Mouse (Mus musculus) liver (tissue): ENCODE results near the gene D6Wsu163e.

ENCODE experiments used
- DNase-seq: peaks from one replicate; pipeline ENCODE4 v3.0.0-alpha.2; 2020; ENCODE audit warnings: mixed read lengths

The D6Wsu163e gene

DNA sequence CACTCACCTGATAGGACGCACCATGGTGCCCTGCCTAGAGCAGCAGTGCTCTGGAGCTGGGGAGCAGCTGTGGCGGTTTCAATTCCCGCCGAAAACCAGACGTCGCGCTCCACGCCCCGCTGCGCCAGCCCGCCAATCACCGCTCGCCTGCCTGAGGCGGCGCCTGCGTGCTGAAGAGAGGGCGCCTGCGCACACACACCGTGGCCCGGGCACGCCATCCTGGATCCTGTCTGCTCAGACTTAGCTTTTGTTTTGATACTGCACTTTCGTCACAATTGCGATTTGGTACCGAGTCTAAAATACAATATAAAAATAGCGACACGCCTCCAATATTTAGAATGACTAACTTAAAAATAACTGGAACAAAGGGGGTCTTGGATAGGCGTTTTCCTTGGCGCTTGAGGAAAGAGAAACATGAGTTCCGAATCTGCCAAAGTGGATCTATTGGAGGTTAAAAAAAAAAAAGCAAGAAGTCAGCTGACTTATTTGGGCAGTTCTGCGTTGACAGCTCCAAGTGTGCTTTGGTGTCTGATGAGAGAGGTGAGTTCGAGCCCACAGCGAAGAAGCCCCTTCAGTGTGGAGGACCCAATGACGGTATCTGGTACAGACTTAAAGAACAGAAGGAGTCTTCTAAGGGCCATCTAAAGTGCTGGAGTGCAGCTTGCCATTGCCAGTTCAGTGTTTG, at the start of gene D6Wsu163e, which contains the start of gene Rad51ap1:
Gene D6Wsu163e (plus strand): TSS at position 476 of the 685 bp plus-strand sequence.
Gene Rad51ap1 (minus strand): TSS at position 101 of the 685 bp plus-strand sequence.
- peak; percentile 96 for DNase-seq

DNA sequence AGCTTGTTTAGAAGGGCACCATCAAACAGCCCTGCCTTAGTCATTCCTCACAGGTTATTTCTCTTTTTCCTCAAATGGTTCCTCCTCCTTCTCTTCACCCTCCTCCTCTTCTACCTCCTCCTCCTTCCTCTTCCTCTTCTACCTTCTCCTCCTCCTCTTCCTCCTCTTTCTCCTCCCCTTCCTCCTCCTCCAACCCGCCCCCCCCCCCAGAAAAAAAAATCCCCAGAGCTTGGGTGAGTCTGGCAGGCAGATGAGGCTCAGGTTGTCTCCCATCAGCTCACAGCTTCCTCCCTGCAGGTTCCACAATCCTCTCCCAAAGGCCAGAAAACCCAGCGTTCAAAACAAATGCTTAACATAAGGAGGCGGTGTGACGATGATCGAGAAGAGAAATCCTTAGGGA, 32.4 kb upstream of the D6Wsu163e start:
- DNase-seq, result no peak

DNA sequence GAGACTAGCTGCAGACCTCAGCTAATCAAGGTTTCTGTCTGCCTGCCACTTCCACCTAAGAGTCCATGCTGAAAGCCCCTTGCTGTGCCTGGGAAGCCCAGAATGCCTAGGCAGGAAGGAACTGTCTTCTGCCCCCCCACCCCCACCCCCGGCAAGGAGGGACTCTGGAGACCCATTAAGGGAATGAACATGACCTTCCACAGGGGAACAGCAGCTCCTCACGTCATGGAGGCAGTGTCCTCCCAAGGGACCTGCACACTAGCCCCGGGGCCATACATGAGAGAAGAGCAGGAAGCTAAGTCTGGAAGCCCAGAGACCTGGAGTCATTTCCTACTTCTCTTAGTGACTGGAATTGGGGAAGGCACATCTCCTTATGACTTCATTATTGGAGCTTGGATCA, 31.9 kb upstream of the D6Wsu163e start:
- no peak for DNase-seq

DNA sequence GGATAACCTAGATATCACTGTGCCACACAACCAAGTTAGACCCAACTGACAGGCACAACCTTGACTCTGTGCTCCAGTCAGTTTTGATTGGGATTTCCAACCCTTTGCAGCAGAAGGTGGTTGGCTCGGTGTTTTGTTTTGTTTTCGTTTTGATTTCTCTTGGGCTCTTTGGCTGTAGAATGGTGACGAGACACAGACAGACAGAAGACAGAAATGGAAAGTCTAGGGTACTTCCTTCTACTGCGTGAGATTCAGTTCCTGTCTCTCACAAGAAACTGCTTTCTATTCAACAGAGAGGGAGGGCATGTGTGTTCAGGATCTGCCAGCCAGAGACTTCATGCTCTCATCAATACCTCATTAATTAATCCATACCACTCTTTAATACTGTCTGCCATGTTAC, 29.0 kb upstream of the D6Wsu163e start:
- DNase-seq, result no peak

DNA sequence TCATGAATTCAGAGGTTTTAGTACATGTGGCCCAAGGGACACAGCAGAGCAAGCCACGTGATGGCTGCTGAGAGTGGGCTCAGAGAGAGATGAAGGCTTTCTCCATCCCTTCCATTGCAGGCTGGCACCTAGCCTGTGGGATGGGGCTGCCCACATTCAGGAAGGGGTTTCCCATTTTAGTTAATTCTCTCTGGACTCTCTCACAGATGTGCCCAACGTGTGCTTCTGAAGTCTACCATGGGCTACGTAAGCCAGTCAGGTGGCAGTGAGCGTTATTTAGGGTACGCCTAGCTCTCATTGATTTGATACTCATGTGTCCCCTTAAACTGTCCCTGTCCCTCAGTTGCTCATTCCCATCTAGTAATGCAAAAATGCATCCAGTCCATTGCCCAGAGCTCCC, 24.8 kb upstream of the D6Wsu163e start:
- DNase-seq, result no peak

DNA sequence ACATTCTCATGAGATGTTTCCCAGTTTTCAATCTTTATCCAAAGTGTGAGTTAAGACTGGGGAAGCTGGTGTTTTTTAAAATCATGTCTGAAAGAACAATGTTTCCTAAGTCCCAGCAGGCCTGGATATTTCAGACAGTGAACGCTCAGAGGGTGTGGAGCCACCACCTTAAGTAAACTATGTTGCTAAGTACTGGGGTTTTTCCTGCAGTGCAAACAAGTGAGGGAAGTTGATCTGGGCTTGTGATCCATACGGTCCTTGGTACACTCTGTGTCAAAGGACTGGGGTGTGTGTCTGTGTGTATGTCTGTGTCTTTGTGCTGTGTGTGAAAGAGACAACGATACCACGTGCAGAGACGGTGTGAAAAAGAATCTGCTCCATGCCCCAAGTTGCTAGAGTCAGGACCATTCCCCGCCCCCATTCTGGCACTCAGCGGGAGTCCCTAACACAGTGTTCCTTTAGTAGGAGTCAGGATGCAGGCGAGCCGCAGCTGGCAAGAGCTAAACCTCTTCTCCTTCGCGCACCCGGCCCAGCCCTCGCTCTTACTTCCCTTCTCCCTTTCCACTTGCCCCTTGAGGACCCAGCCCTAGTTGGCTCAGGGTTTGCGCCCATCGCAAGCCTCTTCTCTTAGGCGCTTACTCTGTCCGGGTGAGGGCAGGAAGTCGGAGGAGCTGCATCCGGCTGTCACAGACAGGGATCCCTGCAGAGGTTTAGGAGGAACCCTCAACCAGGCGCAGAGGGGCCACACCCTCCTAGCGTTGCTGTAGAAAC, 18.5 kb upstream of the D6Wsu163e start, which contains the start of gene Dyrk4:
Gene Dyrk4 (minus strand): TSS at position 729 of the 771 bp plus-strand sequence.
- DNase-seq, result peak; percentile 11

DNA sequence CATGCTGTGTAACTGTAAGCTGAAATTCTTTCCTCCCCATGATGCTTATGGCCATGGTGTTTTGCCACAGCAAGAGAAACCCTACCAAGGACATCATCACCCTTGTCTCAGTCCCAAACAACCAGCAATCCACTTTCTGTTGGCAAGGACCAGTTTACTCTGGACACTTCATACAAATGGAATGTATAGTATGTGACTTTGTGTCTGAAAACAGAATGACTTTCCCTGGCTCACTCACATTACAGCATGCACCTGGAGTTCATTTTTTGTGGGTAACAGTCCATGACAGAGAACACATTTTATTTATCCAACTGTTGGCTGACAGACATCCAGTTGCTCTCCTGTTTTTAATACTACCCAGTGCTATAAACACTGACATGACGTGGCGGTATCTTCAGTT, 6.9 kb upstream of the D6Wsu163e start:
- no peak for DNase-seq

DNA sequence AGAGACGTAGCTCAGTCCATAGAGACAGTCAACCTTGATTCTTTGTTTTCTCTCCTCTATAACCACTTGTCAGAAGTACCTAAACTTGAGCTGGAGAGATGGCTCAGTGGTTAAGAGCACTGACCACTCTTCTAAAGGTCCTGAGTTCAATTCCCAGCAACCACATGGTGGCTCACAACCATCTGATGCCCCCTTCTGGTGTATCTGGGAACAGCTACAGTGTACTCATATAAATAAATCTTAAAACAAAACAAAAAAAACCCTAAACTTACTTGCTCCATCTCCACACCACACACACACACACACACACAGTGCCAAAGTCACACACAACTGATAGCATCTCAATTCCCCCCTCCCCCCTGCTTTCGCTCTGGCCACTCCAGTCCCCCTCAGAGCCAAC, 1.7 kb upstream of the D6Wsu163e start:
- DNase-seq, result no peak

DNA sequence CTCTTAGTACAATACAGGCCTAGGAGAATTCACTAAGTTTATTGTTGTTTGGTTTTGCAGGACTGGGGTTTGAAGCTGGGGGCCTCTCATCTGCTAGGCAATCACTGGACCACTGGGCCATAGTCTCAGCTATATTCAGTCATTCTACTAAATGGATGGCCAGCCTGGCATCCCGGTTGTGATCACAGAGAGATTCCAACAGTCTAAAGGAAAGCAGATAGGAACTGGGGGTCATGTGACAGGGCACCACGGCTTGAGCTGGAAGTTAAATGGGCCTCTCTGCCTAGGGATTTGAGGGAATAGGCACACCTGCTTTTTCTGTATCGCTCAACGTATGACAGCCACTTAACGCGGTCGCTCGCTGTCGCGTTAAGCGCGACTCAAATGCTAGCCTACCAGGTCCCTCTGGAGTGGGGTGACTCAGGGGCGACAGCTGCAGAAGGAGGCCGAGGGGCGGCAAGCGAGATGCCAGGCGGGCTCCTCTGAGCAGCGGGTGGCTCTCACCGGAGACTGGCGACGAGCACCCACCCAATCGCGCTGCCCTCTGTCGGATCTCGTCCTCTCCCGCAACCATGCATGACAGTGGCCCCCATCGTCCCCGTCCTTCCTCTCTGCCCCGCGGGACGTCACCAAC, 792 bp upstream of the D6Wsu163e start:
- DNase-seq, result no peak

DNA sequence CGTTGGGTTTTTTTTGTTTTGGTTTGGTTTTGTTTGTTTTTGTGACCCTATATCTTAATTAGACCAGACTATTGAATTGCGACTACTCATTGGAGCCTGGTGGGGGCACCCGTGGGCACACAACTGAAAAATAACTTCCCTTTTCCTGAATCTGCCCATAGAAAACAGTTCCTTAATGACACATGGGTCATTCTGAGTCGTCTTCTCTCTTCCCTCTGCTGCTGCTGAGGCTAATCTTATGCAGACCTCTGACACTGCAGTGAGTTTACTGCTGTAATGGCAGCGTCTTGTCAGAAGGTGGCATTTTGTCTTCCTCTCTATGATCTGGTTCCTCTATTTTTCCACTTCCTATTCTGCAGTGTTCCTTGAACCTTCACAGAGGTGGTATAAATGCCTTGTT, 689 bp downstream of the D6Wsu163e start:
- peak; percentile 33 for DNase-seq

DNA sequence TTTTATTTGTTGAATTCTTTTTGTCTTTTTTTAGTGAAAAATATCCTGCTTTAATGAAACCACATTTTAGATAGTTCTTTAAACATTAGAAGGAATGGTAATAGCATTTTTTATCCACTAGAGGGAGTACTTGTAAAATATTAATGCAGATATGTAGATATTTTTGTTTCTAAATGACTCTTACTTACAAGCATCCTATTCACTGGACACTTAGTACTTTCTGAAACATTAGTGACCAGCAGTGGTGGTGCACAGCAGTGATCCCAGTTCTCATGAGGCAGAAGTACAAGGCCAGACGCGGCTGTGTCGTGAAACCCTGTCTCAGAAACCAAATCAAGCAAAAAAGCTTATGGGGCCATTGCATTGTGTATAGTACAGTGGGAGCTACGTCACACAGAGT, 8.6 kb downstream of the D6Wsu163e start:
- DNase-seq, result no peak

DNA sequence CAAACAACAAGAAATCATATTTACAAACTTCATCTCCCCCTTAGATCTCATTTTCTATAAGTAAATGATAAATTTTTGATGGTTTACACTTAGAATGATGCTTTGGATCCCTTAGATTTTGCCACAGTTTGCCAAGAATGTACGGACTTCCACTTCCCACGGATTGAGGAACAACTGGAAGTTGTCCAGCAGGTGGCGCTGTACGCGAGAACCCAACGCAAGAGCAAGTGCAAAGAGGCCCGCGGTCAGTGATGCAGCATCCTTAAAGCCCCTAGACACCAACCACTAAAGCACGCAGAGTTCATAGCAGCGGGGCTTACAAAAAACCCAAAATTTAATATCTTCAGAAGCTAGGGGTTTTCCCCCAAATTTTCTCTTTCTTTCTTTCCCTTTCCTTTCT, 16.0 kb downstream of the D6Wsu163e start:
- DNase-seq, result peak; percentile 79

DNA sequence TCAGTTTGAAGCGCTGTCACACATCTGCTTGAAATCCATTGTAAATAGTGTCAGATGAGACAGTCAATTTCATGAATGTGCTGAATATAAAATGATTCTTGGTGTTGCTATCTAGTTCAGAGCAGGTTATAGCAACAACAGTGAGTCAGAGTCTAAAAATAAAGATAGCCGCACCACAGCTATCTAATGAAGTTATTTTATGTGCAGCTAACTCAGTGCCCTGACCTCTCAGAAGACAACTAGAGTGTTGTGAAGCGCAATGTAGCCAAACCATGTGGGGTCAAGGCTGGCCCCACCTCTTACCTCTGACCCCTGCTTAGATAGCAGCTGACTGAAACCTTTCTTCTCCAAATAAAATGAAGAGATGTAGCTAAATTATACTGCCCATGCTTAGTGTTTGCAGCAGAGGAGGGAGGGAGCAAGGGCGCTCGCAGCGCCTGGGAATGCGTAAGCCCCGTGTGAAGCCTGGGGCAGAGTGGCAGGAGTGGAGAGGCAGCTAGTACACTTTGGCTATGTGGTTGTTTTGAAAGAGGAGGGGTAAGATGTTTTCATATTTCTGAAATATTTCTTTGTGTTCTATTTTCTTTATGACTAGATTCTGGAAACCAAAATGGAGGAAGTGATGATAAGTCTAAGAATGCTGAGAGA, 21.7 kb downstream of the D6Wsu163e start:
- DNase-seq, result no peak

DNA sequence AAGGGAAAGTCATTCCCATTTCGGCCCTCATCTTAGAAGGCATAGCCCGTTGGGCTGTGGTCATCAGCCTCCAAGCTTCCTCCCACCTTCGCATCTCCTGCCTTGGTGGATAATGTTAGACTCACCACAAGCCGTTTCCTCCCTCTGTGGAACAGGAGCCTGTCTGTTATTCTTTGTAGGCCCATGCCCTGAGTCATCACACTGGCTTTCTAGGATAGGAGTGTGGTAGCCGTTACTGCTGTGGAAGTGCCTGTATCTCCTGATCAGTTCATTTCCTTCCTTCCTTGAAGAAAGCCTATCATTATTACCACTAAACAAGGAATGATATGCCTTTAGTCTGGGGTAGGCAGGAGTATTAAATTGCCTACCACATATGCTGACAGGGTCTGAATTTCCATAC, 22.9 kb downstream of the D6Wsu163e start:
- no peak for DNase-seq

DNA sequence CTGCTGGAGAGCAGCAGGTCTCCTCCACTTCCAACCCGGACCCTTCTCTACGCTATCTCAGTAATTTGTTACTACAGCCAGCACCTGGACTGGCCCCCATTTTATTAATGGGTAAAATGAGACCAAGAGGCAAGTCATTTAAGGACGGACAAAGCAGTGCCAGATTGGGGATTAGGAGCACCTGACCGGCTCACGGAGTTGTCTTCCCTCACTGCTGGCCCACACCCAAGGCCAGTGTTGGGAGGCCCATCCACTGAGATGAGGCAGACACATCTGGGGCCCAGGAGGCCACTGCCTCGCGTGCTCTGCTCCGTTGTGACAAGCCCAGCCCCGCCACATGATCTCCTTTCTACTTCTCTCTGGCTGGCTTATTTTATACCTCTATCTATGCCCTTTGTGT, 23.7 kb downstream of the D6Wsu163e start:
- no peak for DNase-seq

DNA sequence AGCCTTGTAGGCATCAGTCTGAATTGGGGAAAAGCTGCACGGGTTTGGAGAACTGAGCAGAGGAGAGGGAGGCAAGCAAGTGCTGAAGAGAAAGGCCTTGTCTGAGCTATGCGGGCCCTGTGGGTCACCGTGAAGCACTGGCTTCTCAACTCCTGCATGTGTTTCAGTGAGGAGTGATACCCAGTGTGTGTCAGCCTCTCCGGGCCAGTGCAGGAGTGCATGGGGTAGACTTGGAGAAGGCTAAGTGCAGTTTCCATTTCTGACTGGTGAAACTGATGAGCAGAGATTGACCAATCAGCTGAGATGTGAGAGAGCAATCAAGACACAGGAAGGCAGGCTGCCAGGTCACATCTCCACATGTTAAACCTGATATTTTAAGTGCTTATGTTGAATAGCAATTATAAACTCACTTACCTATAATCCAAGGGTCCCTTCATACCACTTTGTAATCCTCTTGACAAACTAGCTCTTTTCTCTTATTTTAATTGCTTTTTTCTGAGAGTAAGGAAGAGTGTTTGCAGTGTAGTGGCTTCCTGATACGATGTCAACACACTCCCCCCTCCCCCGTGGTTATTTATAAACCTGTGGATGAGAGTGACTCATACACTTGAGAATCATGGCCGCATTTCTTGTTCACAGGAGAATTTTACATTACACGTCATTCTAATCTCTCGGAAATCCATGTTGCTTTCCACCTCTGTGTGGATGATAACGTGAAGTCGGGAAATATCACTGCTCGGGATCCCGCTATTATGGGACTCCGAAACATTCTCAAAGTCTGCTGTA, 26.7 kb downstream of the D6Wsu163e start:
- no peak for DNase-seq

DNA sequence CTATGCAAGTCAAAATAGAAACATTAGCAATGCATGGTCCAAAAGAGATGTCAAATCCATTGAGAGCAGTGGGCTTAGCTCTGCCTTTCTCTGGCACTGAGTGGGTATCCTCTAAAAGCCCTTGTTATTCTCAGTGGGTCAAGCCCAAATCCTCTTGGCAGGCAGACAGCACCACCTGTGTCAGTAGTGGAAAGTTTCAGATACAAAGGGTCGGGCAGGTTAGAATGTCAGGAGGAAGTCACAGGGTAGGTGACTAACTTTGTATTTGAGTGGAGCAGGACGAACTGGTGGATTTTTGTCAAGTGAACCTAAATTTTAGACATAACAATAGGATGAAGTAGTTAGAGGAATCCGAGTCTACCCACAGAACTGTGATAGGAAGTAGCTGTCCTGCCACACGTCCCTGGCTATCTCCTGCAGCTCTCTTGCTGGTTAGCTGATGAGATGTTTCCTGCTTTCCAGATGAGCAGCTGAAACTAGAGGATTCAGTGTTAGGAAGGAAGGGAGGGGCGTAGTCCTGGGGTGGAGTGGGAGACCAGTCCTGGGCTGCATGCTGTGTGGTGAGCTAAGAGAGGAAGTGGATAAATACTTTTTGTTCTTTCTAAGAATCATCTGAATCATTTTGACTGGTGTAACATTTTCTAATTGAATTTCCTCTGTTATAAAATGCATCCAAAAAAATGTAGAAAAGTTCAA, 41.9 kb downstream of the D6Wsu163e start:
- peak; percentile 13 for DNase-seq

DNA sequence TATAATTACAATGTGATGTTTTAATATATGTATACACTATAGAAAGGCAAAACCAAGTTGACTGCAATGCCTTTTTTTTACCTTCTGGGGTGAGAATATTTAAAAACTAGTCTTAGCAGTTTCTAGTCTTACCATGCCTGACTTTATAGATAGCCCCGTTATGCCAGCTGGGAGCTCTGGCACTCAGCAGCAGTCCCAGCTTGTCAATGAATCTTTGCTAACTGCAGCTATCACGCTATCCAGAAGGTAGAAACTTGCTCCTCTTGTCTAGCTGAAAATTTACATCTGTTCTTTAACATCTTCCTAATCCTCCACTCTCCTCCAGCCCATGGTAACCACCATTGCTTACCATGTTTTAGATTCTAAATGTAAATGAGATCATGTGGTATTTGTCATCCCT, 53.9 kb downstream of the D6Wsu163e start:
- no peak for DNase-seq

DNA sequence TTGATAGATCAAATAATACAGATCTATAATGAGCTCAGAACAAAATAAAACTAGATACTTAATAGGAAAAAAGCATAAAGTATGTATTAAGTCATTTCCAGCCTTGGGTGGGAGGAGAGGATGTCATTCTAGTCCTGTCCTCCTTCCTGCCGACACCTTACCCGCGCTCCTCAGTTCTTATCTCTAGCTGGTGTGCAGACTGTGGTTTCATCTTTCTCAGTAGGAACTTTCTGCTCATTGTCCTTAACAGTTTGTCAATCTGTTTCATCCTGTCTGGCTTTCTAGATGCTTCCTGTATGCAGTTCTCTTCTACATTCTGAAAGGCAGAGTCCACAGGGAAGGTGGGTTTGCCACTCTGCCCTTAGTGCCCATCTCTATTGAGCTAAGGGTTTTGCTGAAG, 55.7 kb downstream of the D6Wsu163e start:
- DNase-seq, result no peak

DNA sequence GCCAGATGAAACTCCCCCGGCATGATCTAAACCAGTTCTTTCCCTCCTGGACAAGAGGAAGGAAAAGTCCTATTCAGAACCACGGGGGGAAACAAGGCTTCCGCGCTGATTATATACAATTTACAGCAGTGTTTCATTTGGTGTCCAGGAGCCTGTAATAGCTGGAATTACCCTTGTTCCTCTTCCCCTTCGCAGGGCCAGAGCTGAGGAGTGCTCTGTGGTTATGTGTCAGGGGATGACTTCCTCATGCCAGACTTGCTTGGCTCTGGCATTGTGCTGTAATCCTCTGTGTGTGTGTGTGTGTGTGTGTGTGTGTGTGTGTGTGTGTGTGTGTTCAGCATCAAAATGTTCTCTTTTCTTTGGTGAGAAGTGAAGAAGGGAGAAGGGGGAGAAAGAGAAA, 56.6 kb downstream of the D6Wsu163e start:
- no peak for DNase-seq

DNA sequence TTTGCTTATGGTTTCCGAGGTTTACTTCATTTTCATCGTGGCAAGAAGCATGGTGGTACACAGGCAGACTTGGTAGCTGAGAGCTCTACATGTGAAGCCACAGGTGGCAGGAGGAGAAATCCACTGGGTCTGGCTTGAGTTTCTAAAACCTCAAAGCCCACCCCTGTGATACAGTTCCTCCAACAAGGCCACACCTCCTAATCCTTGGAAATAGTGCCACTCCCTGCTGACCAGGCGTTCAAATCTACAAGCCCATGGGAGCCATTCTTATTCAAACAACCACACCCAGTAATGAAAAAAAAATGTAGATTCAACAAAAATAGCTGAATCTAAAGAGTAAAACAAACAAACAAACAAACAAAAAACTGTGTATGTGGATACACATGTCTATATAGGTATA, 65.9 kb downstream of the D6Wsu163e start:
- DNase-seq, result no peak

DNA sequence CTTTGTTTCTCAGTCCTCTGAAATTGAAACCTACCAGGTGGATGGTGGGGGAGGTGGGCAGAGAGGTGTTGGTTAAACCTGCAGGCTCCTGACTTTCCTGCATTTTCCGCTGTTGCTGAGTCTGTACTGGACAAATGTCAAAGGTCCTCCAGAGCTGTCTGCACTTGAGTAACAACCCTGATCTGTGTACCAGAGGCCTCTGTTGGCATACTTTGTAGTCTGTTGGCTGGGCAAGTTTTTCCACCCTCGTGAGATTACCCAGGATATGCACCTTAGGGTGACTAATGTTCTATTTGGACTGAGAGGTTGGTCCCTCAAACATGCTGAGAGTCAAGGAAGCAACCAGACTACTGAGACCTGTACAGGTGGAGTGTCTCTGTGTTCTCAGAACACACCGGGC, 66.8 kb downstream of the D6Wsu163e start:
- no peak for DNase-seq
